Mouse (Mus musculus): ENCODE data around the gene Diablo.

The Diablo gene

GRCm38 (mm10) chr5:123501973-123502372 lies 22.0 kb downstream of the Diablo start:
- no peak for DNase-seq (ENCODE audit: low read depth)

DNA sequence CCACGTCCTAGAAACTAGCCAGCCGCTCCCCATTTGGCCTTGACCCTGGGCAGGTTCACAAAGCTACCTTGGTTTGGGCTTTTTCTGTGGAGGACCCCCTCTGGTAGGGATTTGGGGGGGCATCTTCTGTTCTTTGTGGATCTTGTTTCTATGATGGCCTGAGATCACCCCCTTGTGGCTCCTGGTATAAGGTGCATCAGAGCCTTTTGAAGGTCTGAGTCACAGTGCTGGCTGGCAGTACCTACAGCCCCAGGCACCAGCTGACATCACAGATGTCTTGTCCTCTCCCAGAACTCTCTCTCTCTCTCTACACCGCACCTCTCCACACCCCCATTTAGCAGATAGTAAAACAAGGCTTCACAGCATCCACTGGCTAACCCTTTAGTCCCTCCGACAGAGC lies 24.3 kb downstream of the Diablo start:
- peak; percentile 44 for DNase-seq (ENCODE audit: low read depth)

- DNase-seq (ENCODE audit: low read depth), result no peak
Measured at GRCm38 (mm10) chr5:123489935-123490334, 34.0 kb downstream of the Diablo start.

DNA sequence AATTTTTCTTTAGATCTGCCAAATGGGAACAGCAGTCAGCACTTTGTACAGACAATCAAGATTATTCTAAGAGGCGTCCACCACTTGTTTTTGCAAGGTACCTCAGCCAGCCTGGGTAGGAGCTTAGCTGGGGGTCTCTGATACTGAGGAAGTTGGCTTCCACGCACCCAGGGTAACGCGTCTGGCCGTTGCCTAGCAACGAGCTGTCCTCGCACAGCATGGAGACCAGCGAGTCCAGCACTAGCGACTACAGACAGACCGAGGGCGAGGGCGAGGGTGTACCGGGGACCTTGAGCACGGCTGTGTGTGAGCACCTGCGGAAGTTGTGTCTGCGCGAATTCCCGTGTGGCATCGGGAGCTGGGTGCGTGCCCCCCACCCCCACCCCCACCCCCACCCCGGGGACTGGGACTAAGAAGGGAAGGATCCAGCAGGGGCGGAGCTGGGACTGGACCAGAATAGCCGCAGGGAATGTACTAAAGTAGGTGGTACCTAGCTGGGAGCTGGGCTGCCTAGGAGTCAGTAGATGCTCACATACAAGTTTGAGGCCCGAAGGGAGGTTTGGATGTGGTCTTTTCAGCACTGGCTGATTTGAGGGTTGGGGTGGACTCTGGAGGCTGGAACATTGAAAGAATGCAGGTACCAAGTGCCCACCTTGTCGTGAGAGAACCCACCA lies 34.7 kb downstream of the Diablo start, which contains the start of the genes Lrrc43 and Il31:
Gene Lrrc43 (plus strand): TSS at position 194 of the 674 bp plus-strand sequence.
Gene Il31 (minus strand): TSS at position 378 of the 674 bp plus-strand sequence.
- DNase-seq (ENCODE audit: low read depth), result no peak

DNA sequence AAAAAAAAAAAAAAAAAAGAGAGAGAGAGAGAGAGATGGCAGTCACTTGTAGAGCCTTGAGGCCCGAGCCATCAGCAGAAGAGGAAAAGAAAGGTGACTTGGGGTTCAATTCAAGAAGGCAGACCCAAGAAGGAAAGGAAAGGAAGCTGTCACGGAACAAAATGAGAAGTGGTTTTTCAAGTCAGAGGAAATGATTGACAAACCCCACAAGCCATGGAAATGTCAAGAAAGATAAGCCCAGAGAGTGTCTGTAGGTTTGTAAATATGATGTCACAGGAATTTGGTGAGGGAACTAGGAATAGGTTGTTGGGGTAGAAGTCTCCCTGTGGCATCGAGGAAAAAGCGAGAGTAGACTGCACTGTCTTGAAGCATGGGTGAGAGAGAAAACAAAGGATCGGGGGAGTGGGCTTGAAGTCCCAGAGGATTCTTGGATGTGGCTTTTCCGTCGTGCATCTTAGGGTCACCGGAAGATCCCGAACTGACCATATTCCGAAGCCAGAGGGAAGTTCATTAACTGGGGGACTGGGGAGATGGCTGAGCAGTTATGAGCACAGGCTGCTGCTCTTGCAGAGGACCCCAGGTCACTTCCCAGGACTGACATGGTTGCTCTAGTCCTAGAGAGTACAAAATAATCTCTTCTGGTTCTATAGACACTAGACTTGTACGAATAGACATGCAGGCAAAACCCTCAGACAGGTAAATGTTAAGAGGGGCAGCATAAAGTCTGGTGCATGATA lies 36.1 kb downstream of the Diablo start:
- DNase-seq (ENCODE audit: low read depth), result no peak

- DNase-seq (ENCODE audit: low read depth), result no peak
Measured at GRCm38 (mm10) chr5:123473817-123474216, 50.2 kb downstream of the Diablo start.

DNA sequence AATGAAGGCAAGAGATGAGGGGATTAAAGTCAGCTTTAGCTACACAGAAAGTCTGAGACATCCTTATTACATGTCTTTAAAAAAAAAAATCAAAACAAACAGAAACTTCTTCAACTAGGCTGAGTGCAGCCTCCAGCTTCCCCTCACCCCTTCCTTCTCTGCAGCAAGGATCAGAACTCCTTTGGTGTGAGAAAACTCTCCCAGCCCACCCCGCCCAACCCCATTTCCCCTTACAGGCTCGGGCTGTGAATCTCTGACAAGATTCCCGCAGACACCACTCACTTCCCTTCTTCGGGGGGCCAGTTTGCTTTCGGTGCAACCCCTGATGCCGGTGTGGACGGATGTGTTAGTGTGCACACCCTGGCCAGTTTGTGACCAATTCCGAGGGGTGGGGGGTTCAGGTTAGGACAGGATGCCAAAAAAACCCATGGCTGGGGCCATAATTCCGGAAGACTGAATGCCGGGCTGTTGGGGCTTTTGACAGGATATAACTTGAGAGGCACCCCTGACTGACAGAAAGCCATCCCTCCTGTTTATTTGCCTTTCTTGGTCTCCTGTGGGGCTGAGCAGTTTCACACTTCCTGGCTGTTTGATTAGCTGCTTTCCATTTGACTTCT lies 53.1 kb downstream of the Diablo start:
- DNase-seq (ENCODE audit: low read depth), result peak; percentile 56

GRCm38 (mm10) chr5:123464638-123465037 lies 59.3 kb downstream of the Diablo start:
- peak; percentile 46 for DNase-seq (ENCODE audit: low read depth)

DNA sequence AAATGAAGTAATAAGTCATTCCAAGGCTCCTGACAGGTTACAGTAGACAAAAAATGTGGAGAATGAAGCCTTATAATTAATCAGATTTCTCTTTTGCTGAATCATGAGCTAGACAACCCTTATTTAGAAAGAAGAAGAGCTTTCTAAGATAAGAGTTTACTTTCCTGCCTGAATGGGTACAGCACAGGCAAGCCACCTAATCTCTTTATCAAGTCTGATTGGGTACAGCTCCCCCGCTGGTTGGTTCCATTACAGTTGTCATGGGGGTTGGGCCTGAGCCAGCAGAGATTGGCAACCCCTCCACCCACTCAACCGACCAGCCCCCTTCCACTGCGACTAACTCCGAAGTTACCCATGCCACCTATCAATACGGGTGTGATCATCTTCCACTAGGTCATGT lies 62.6 kb downstream of the Diablo start:
- DNase-seq (ENCODE audit: low read depth), result no peak
